Comparison of ENCODE assay signal across 25 mouse cellular contexts in genomic region chr8:127449066-127449840, GRCm38 (mm10).
DNase-seq lines count a peak whose midpoint lies in the region; ATAC-seq and TF ChIP-seq lines count a peak whose summit lies in the region.
"Had no signal": no experiment of that assay in that cellular context is flagged by ENCODE, and none has a peak within 500 bp of the region (broad histone marks: within the 10 kb centered on the region; RNA-seq: fewer than 3 reads in every experiment).

No protein-coding gene starts in this region.

- intact Hi-C loops in gastrocnemius, adult 2 months (cut with DNase I): no loop called here
- intact Hi-C loops in gastrocnemius, postnatal 14 days (cut with DNase I; ENCODE audit: low total_unique reads): no loop called here
- intact Hi-C loops in heart, postnatal 10 days (cut with DNase I): no loop called here

- TF ChIP-seq CTCF in gastrocnemius, adult 2 months (IDR thresholded peaks at IDR 0.05): no peak
- no peak for TF ChIP-seq CTCF in liver, postnatal 0 days (IDR thresholded peaks at IDR 0.05; ENCODE audit: low read depth)
- TF ChIP-seq CTCF in intestine, postnatal 0 days (IDR thresholded peaks at IDR 0.05; ENCODE audit: low read depth): no peak
- no peak for TF ChIP-seq CTCF in stomach, postnatal 0 days (IDR thresholded peaks at IDR 0.05; ENCODE audit: low read depth)

- no peaks in the 10 kb centered on the region for H3K27me3 ChIP-seq in liver, postnatal 0 days (ENCODE audit: insufficient read depth, low read length)
- H3K27me3 ChIP-seq in liver, embryonic 12.5 days (replicated peaks): no peaks in the 10 kb centered on the region
- no peaks in the 10 kb centered on the region for H3K27me3 ChIP-seq in intestine, postnatal 0 days (replicated peaks; ENCODE audit: control insufficient read depth, insufficient read depth, low read length)
- no peaks in the 10 kb centered on the region for H3K27me3 ChIP-seq in stomach, postnatal 0 days (ENCODE audit: control insufficient read depth, insufficient read depth, low read length)
- H3K27me3 ChIP-seq: heart, embryonic 12.5 days; hindbrain, embryonic 13.5 days; limb, embryonic 15.5 days; neural tube, embryonic 12.5 days; Patski had no signal

- H3K4me3 ChIP-seq in gastrocnemius, adult 2 months: no peak overlapping the region
- no peak overlapping the region for H3K4me3 ChIP-seq in liver, postnatal 0 days (ENCODE audit: low read depth, low read length)
- H3K4me3 ChIP-seq in liver, embryonic 12.5 days: no peak overlapping the region
- no peak overlapping the region for H3K4me3 ChIP-seq in intestine, postnatal 0 days (ENCODE audit: low read depth, low read length)
- no peak overlapping the region for H3K4me3 ChIP-seq in stomach, postnatal 0 days (ENCODE audit: low read depth, low read length)
- H3K4me3 ChIP-seq: heart, adult 2 months; heart, embryonic 12.5 days; hindbrain, embryonic 13.5 days; limb, embryonic 10.5 days; limb, embryonic 15.5 days; neural tube, embryonic 12.5 days had no signal

- ATAC-seq in liver, postnatal 0 days: peak; percentile 82
- no peak for ATAC-seq in liver, embryonic 12.5 days
- peak; percentile 87 for ATAC-seq in intestine, postnatal 0 days
- ATAC-seq in stomach, postnatal 0 days (ENCODE audit: low FRiP score, low TSS enrichment): peak; percentile 54; the same call in 1 of the 2 replicates
- ATAC-seq: midbrain, embryonic 16.5 days; Patski had no signal

- no peak overlapping the region for H3K27ac ChIP-seq in gastrocnemius, adult 2 months
- no peak overlapping the region for H3K27ac ChIP-seq in liver, postnatal 0 days (ENCODE audit: low read depth)
- H3K27ac ChIP-seq in liver, embryonic 12.5 days: no peak overlapping the region
- H3K27ac ChIP-seq in intestine, postnatal 0 days (ENCODE audit: low read depth, low read length): peak overlapping the region; percentile 66
- H3K27ac ChIP-seq in stomach, postnatal 0 days (replicated peaks): no peak overlapping the region
- H3K27ac ChIP-seq: heart, adult 2 months; hindbrain, embryonic 13.5 days; limb, embryonic 10.5 days; limb, embryonic 15.5 days; neural tube, embryonic 12.5 days had no signal

- H3K9ac ChIP-seq in liver, postnatal 0 days (replicated peaks): no peak overlapping the region
- no peak overlapping the region for H3K9ac ChIP-seq in liver, embryonic 12.5 days
- no peak overlapping the region for H3K9ac ChIP-seq in intestine, postnatal 0 days (ENCODE audit: low read depth, low read length)
- H3K9ac ChIP-seq in stomach, postnatal 0 days (ENCODE audit: low read length): no peak overlapping the region
- H3K9ac ChIP-seq: heart, embryonic 12.5 days; hindbrain, embryonic 13.5 days; limb, embryonic 15.5 days; neural tube, embryonic 12.5 days had no signal

- H3K36me3 ChIP-seq in liver, postnatal 0 days (replicated peaks; ENCODE audit: insufficient read depth, low read length): no peaks in the 10 kb centered on the region
- H3K36me3 ChIP-seq in liver, embryonic 12.5 days: no peaks in the 10 kb centered on the region
- H3K36me3 ChIP-seq in intestine, postnatal 0 days (ENCODE audit: control insufficient read depth, insufficient read depth): 0 out of 2 replicates have a peak, but pooled peaks cover 4% of the 10 kb centered on the region
- H3K36me3 ChIP-seq in stomach, postnatal 0 days (ENCODE audit: control insufficient read depth, insufficient read depth, low read length): 0 out of 2 replicates have a peak, but pooled peaks cover 6% of the 10 kb centered on the region
- H3K36me3 ChIP-seq: G1E had no signal

- WGBS in liver, postnatal 0 days (ENCODE audit: insufficient replicate concordance): 88% methylated on average over 6 of the region's 6 CpGs
- WGBS in liver, embryonic 12.5 days (ENCODE audit: insufficient replicate concordance): 71% methylated on average over 6 of the region's 6 CpGs
- whole genome bisulfite sequencing in intestine, postnatal 0 days: 85% methylated on average over 6 of the region's 6 CpGs
- WGBS in stomach, postnatal 0 days: 88% methylated on average over 6 of the region's 6 CpGs

- H3K4me2 ChIP-seq in liver, postnatal 0 days (ENCODE audit: low read depth, low read length): no peak overlapping the region
- H3K4me2 ChIP-seq in liver, embryonic 12.5 days: no peak overlapping the region
- no peak overlapping the region for H3K4me2 ChIP-seq in intestine, postnatal 0 days (replicated peaks; ENCODE audit: low read depth)
- no peak overlapping the region for H3K4me2 ChIP-seq in stomach, postnatal 0 days (replicated peaks; ENCODE audit: low read depth)
- H3K4me2 ChIP-seq: heart, embryonic 12.5 days; hindbrain, embryonic 13.5 days; limb, embryonic 15.5 days; midbrain, embryonic 11.5 days; neural tube, embryonic 12.5 days had no signal

- peaks cover 4% of the 10 kb centered on the region; the same call in 1 of the 2 replicates for H3K4me1 ChIP-seq in liver, postnatal 0 days (ENCODE audit: insufficient read depth)
- no peaks in the 10 kb centered on the region for H3K4me1 ChIP-seq in liver, embryonic 12.5 days
- H3K4me1 ChIP-seq in intestine, postnatal 0 days (replicated peaks; ENCODE audit: control insufficient read depth, insufficient read depth, low read length): no peaks in the 10 kb centered on the region
- H3K4me1 ChIP-seq in stomach, postnatal 0 days (replicated peaks; ENCODE audit: control insufficient read depth, insufficient read depth): no peaks in the 10 kb centered on the region
- H3K4me1 ChIP-seq: heart, embryonic 12.5 days; limb, embryonic 15.5 days had no signal

- TF ChIP-seq EP300 in liver, postnatal 0 days (IDR thresholded peaks at IDR 0.05; ENCODE audit: low read depth): no peak
- TF ChIP-seq EP300 in stomach, postnatal 0 days (optimal IDR thresholded peaks at IDR 0.05): no peak

- no peaks in the 10 kb centered on the region for H3K9me3 ChIP-seq in liver, postnatal 0 days (ENCODE audit: low read length)
- no peaks in the 10 kb centered on the region for H3K9me3 ChIP-seq in liver, embryonic 12.5 days (replicated peaks)
- H3K9me3 ChIP-seq in intestine, postnatal 0 days (ENCODE audit: control insufficient read depth): no peaks in the 10 kb centered on the region
- H3K9me3 ChIP-seq in stomach, postnatal 0 days (ENCODE audit: control insufficient read depth, low read length): no peaks in the 10 kb centered on the region
- H3K9me3 ChIP-seq: hindbrain, embryonic 13.5 days; limb, embryonic 10.5 days; limb, embryonic 15.5 days; neural tube, embryonic 12.5 days had no signal

- DNase-seq in gastrocnemius, adult 2 months: peak; percentile 31
- DNase-seq in gastrocnemius, postnatal 14 days: no peak
- no peak for DNase-seq in liver, postnatal 0 days
- DNase-seq in stomach, postnatal 0 days (ENCODE audit: low spot score): no peak
- no peak for DNase-seq in kidney, adult 18-20 months
- no peak for DNase-seq in heart, postnatal 10 days
- DNase-seq: cerebellum, adult 2 months; cerebellum, postnatal 14 days; gastrocnemius, postnatal 36 days; heart, adult 2 months; kidney, adult 2 months; kidney, postnatal 36 days; lung, postnatal 36 days; right cerebral cortex, adult 18-20 months had no signal
